Mouse (Mus musculus) CH12.LX (cell line): ENCODE results near the gene Fam178b.

Experiments
- EP300 ChIP-seq: IDR thresholded peaks from 2 replicates; pipeline ENCODE4 v1.6.1; 2011; ENCODE audit warnings: low read length, improper control_type of control experiment
- MAX ChIP-seq: IDR thresholded peaks from 2 replicates; pipeline ENCODE4 v1.6.1; 2011; ENCODE audit warnings: low read length, improper control_type of control experiment
- POLR2A ChIP-seq: IDR thresholded peaks from 2 replicates; pipeline ENCODE4 v1.6.1; 2011; ENCODE audit warnings: low read depth, mild to moderate bottlenecking, improper control_type of control experiment, low read length
- RCOR1 ChIP-seq: conservative IDR thresholded peaks from 2 replicates; pipeline ENCODE4 v1.6.1; 2012; ENCODE audit warnings: low read depth, mild to moderate bottlenecking, inconsistent platforms, low read length, improper control_type of control experiment
- ZKSCAN1 ChIP-seq: IDR thresholded peaks from 2 replicates; pipeline ENCODE4 v1.6.1; 2012; ENCODE audit warnings: low read depth, inconsistent platforms, low read length, improper control_type of control experiment, borderline replicate concordance

GRCm38 (mm10) chr1:36526903-36527302 is 156.1 kb downstream of the Fam178b start:
- TF ChIP-seq ZKSCAN1 (no peak), EP300 (no peak), MAX (no peak), POLR2A (no peak), RCOR1 (no peak)
